Mouse (Mus musculus) frontal cortex, adult 2 months (tissue): ENCODE data around the gene Olfr993. TPM values are rescaled to one million over a fixed set of nuclear protein-coding genes. Genes with fewer than 3 reads are reported as not detected.

Source experiments
- DNase-seq, 2 experiments: peaks; one replicate each; pipeline ENCODE4 v3.0.0; 2022; ENCODE audit warnings: low spot score in 1 of 2; ENCODE audit errors: extremely low spot score in 1 of 2
- polyA plus RNA-seq: library from polyadenylated mRNA; depleted of rRNA; stranded (reverse); fragments of >200 nt; gene quantifications from 2 replicates; pipeline ENCODE4 v1.2.3, GENCODE M21; 2012; rRNA removed

The Olfr993 gene
- not detected in 2 replicates for polyA plus RNA-seq

GRCm38 (mm10) chr2:85414777-85415176 is at the start of gene Olfr993:
Olfr993 (minus strand) TSS chr2:85414877.
- DNase-seq: no peak

- no peak for DNase-seq
Measured at GRCm38 (mm10) chr2:85443539-85443938, 28.9 kb upstream of the Olfr993 start, which contains the start of gene Olfr995. Olfr995 (minus strand) TSS chr2:85443639.

GRCm38 (mm10) chr2:85442546-85442945 is 27.9 kb upstream of the Olfr993 start:
- DNase-seq: no peak

- DNase-seq: no peak
Measured at GRCm38 (mm10) chr2:85436351-85436750, 21.7 kb upstream of the Olfr993 start, which contains the start of gene Olfr994. Olfr994 (minus strand) TSS chr2:85436451.

GRCm38 (mm10) chr2:85425893-85426292 is 11.2 kb upstream of the Olfr993 start:
- peak; percentile 43 to 45 for DNase-seq

GRCm38 (mm10) chr2:85409369-85409768 is 5.3 kb downstream of the Olfr993 start, which contains the start of gene Olfr992:
Olfr992 (minus strand) TSS chr2:85409469.
- no peak for DNase-seq

Other genes with a start within 250 kb of the Olfr993 start
- gene Lrrc55, start 217.7 kb downstream of the Olfr993 start, polyA plus RNA-seq: 63.6 and 64.7 TPM in 2 replicates
- gene Olfr987, start 75.6 kb downstream of the Olfr993 start, polyA plus RNA-seq: 0.06 and 0.08 TPM in 2 replicates
- gene Olfr988, start 51.6 kb downstream of the Olfr993 start, polyA plus RNA-seq: not detected in 2 replicates
- not detected in 2 replicates for gene Olfr992, start 5.4 kb downstream of the Olfr993 start, polyA plus RNA-seq
- 0.12 and 0.19 TPM in 2 replicates for gene Olfr994, start 21.6 kb upstream of the Olfr993 start, polyA plus RNA-seq
- not detected in 2 replicates for gene Olfr995, start 28.8 kb upstream of the Olfr993 start, polyA plus RNA-seq
- not detected in 2 replicates for gene 4833423E24Rik, start 104.1 kb upstream of the Olfr993 start, polyA plus RNA-seq
- gene Olfr996, start 164.3 kb upstream of the Olfr993 start, polyA plus RNA-seq: not detected in 2 replicates
- not detected in 2 replicates for gene Olfr998, start 174.1 kb upstream of the Olfr993 start, polyA plus RNA-seq
- gene Olfr1000, start 197.0 kb upstream of the Olfr993 start, polyA plus RNA-seq: not detected in 2 replicates
- gene Olfr1002, start 235.8 kb upstream of the Olfr993 start, polyA plus RNA-seq: not detected in 2 replicates
- not detected in 2 replicates for gene Olfr154, start 249.6 kb upstream of the Olfr993 start, polyA plus RNA-seq